Mouse (Mus musculus) forebrain, embryonic 16.5 days (tissue): ENCODE data around the gene Chpf2. TPM values are rescaled to one million over a fixed set of nuclear protein-coding genes. Genes with fewer than 3 reads are reported as not detected.

Experiments
- microRNA counts: library from miRNA; unstranded; fragments of <30 nt; microRNA quantifications from one replicate; lab custom pipeline; 2016
- microRNA-seq: library from miRNA; unstranded; fragments of <30 nt; microRNA quantifications from one replicate; pipeline ENCODE4, GENCODE M21; 2017
- polyA plus RNA-seq: library from polyadenylated mRNA; unstranded; fragments of >200 nt; fragmentation: Nextera tagmentation; extraction: Ambion mirVana; gene quantifications from 2 replicates; pipeline ENCODE4 v1.2.1, GENCODE M21; 2015

The Chpf2 gene
- polyA plus RNA-seq, 1 experiment from 2014 or later = 20.5 TPM

MicroRNA genes within 50 kb of the gene (microRNA counts, 519-probe panel; counts per million panel counts)
- microRNA mmu-miR-671-3p (lab: Ali Mortazavi, UCI) (1,972 counts per million, percentile 27 among the panel's probes with 10 or more counts), microRNA mmu-miR-671-5p (lab: Ali Mortazavi, UCI) (not detected)

Small RNA genes within 50 kb of the gene (microRNA-seq; reads per million reads assigned to microRNA genes)
- gene Mir671 = 414 reads per million, percentile 70 among the genes with 10 or more reads in this experiment

Other genes with a start within 250 kb of the Chpf2 start
- gene Kcnh2, start 235.1 kb upstream of the Chpf2 start, polyA plus RNA-seq = 4.7 and 6.2 TPM in 2 replicates
- gene Nos3, start 221.9 kb upstream of the Chpf2 start, polyA plus RNA-seq = 7.5 and 9.9 TPM in 2 replicates
- gene Atg9b, start 194.6 kb upstream of the Chpf2 start, polyA plus RNA-seq = 1.8 and 1.9 TPM in 2 replicates
- gene Abcb8, start 193.1 kb upstream of the Chpf2 start, polyA plus RNA-seq = 46.1 and 58.1 TPM in 2 replicates
- gene Asic3, start 173.3 kb upstream of the Chpf2 start, polyA plus RNA-seq = 0.14 and 0.36 TPM in 2 replicates
- gene Cdk5, start 163.2 kb upstream of the Chpf2 start, polyA plus RNA-seq = 106 and 127 TPM in 2 replicates
- gene Slc4a2, start 162.9 kb upstream of the Chpf2 start, polyA plus RNA-seq = 19.1 and 23.9 TPM in 2 replicates
- 92.2 and 96.3 TPM in 2 replicates for gene Fastk, start 141.5 kb upstream of the Chpf2 start, polyA plus RNA-seq
- gene Tmub1, start 138.9 kb upstream of the Chpf2 start, polyA plus RNA-seq = 37.3 and 45.4 TPM in 2 replicates
- 57.0 and 58.6 TPM in 2 replicates for gene Agap3, start 134.6 kb upstream of the Chpf2 start, polyA plus RNA-seq
- gene Gbx1, start 59.5 kb upstream of the Chpf2 start, polyA plus RNA-seq = 0.45 and 1.3 TPM in 2 replicates
- 0.09 and 0.11 TPM in 2 replicates for gene Asb10, start 45.8 kb upstream of the Chpf2 start, polyA plus RNA-seq
- gene 4931409K22Rik, start 29.9 kb upstream of the Chpf2 start, polyA plus RNA-seq = 0.26 and 0.35 TPM in 2 replicates
- gene Abcf2, start 9.3 kb upstream of the Chpf2 start, polyA plus RNA-seq = 107 and 109 TPM in 2 replicates
- 156 and 181 TPM in 2 replicates for gene Smarcd3, start 37.7 kb downstream of the Chpf2 start, polyA plus RNA-seq
- gene Nub1, start 98.8 kb downstream of the Chpf2 start, polyA plus RNA-seq = 70.0 and 71.2 TPM in 2 replicates
- 4.7 and 5.1 TPM in 2 replicates for gene Wdr86, start 144.0 kb downstream of the Chpf2 start, polyA plus RNA-seq
- gene Crygn, start 171.3 kb downstream of the Chpf2 start, polyA plus RNA-seq = 2.5 TPM in 1 of 2 replicates, not detected in the other